Mouse (Mus musculus) myocyte (in vitro differentiated cells): ENCODE results near the gene Cflar.

ENCODE experiments used
- MAX ChIP-seq: IDR thresholded peaks from one replicate; pipeline ENCODE4 v1.6.1; 2011; ENCODE audit warnings: low read depth, mild to moderate bottlenecking, control low read depth
- POLR2A ChIP-seq: IDR thresholded peaks from one replicate; pipeline ENCODE4 v1.6.1; 2011; ENCODE audit warnings: low read depth, mild to moderate bottlenecking, control low read depth, moderate library complexity; ENCODE audit not compliant: insufficient read length
- REST ChIP-seq: IDR thresholded peaks from one replicate; pipeline ENCODE4 v1.6.1; 2011; ENCODE audit warnings: mild to moderate bottlenecking, control low read depth, moderate library complexity; ENCODE audit not compliant: insufficient read depth, insufficient read length
- USF1 ChIP-seq: IDR thresholded peaks from one replicate; pipeline ENCODE4 v1.6.1; 2011; ENCODE audit warnings: low read depth, mild to moderate bottlenecking, control low read depth, moderate library complexity

- TF ChIP-seq MAX = no peak
- no peak for TF ChIP-seq POLR2A
- TF ChIP-seq REST = no peak
- TF ChIP-seq USF1 = no peak
These were observed 23.0 kb downstream of the Cflar start for GRCm38 (mm10) chr1:58734043-58734920.
